Mouse (Mus musculus) ES-Bruce4 (cell line): ENCODE data around the gene Zfp747. TPM values are rescaled to one million over a fixed set of nuclear protein-coding genes. Genes with fewer than 3 reads are reported as not detected.
A peak's percentile ranks its signal among the peaks of the same experiment; 100 is the strongest.
"Not testable (repeated sequence)": the region's sequence is repeated elsewhere in the genome, so short reads cannot be mapped to it uniquely, and the experiment has no call there.

ENCODE experiments used
- H3K27ac ChIP-seq: 2 replicates; pipeline ENCODE4 v1.5.1; 2012; ENCODE audit warnings: low read length, inconsistent platforms; ENCODE audit not compliant: insufficient read depth
- H3K27me3 ChIP-seq: 2 replicates; pipeline ENCODE4 v1.6.1; 2012; ENCODE audit warnings: mild to moderate bottlenecking, low read length, inconsistent platforms; ENCODE audit not compliant: control insufficient read depth, poor library complexity, insufficient read depth, severe bottlenecking
- H3K36me3 ChIP-seq: 2 replicates; pipeline ENCODE4 v1.6.1; 2012; ENCODE audit warnings: inconsistent platforms, mild to moderate bottlenecking, low read length, moderate library complexity; ENCODE audit not compliant: control insufficient read depth, poor library complexity, insufficient read depth, severe bottlenecking
- H3K4me1 ChIP-seq: one replicate; pipeline ENCODE4 v1.8.1; 2011; ENCODE audit warnings: low read length; ENCODE audit not compliant: control insufficient read depth, insufficient read depth
- H3K4me3 ChIP-seq: 2 replicates; pipeline ENCODE4 v1.5.1; 2011; ENCODE audit warnings: low read depth, mild to moderate bottlenecking, low read length
- H3K9ac ChIP-seq: 2 replicates; pipeline ENCODE4 v1.6.1; 2012; ENCODE audit warnings: low read depth, mild to moderate bottlenecking, inconsistent platforms; ENCODE audit not compliant: poor library complexity, severe bottlenecking
- H3K9me3 ChIP-seq: replicated peaks from 2 replicates; pipeline ENCODE4 v1.6.1; 2012; ENCODE audit warnings: mild to moderate bottlenecking, low read length, inconsistent platforms; ENCODE audit not compliant: control insufficient read depth, poor library complexity, insufficient read depth, severe bottlenecking
- CTCF ChIP-seq: IDR thresholded peaks from one replicate; pipeline ENCODE4 v1.8.1; 2011; ENCODE audit warnings: low read depth, low read length
- EP300 ChIP-seq: IDR thresholded peaks from 2 replicates; pipeline ENCODE4 v1.6.1; 2011; ENCODE audit warnings: low read depth, low read length; ENCODE audit not compliant: insufficient read depth
- POLR2A ChIP-seq: IDR thresholded peaks from one replicate; pipeline ENCODE4 v1.8.1; 2011; ENCODE audit warnings: low read length; ENCODE audit not compliant: insufficient read depth
- polyA plus RNA-seq: library from polyadenylated mRNA; stranded (reverse); fragments of >200 nt; gene quantifications from 2 replicates; pipeline ENCODE4 v1.2.4, GENCODE M21; 2011; ENCODE audit warnings: low read depth; ENCODE audit not compliant: missing spikeins, insufficient read depth, insufficient read length

Zfp747 gene
- polyA plus RNA-seq, 1 experiment: 7.5 TPM

GRCm38 (mm10) chr7:127406002-127406987 lies 30.4 kb upstream of the Zfp747 start, which contains the start of gene Zfp764:
Zfp764 (minus strand) TSS chr7:127406822.
- peak within 1 kb of the TSS; percentile 64 for H3K9ac ChIP-seq

GRCm38 (mm10) chr7:127404101-127404500 lies 28.3 kb upstream of the Zfp747 start:
- not testable (repeated sequence) for H3K9me3 ChIP-seq, H3K27me3 ChIP-seq, H3K27ac ChIP-seq, H3K4me3 ChIP-seq, H3K4me1 ChIP-seq, H3K9ac ChIP-seq, H3K36me3 ChIP-seq

More at GRCm38 (mm10) chr7:127406002-127406987, 30.4 kb upstream of the Zfp747 start, which contains the start of gene Zfp764:
- H3K4me1 ChIP-seq, H3K9me3 ChIP-seq, H3K27ac ChIP-seq, H3K36me3 ChIP-seq, H3K27me3 ChIP-seq: not testable (repeated sequence)
- peak within 1 kb of the TSS; percentile 69 for H3K4me3 ChIP-seq
- TF ChIP-seq CTCF (peak; percentile 58), POLR2A (peak; percentile 31)

GRCm38 (mm10) chr7:127402980-127403379 lies 27.1 kb upstream of the Zfp747 start:
- no peak overlapping the region for H3K9ac ChIP-seq
- no peak overlapping the region for H3K27ac ChIP-seq
- no peak overlapping the region for H3K4me3 ChIP-seq
- no peaks in the 10 kb centered on the region for H3K4me1 ChIP-seq
- no peaks in the 10 kb centered on the region for H3K27me3 ChIP-seq
- no peaks in the 10 kb centered on the region for H3K36me3 ChIP-seq
- H3K9me3 ChIP-seq: no peaks in the 10 kb centered on the region
- peak; percentile 52 for TF ChIP-seq CTCF
- no peak for TF ChIP-seq EP300

- no peak overlapping the region for H3K9ac ChIP-seq
- H3K27me3 ChIP-seq: no peaks in the 10 kb centered on the region
- no peak overlapping the region for H3K4me3 ChIP-seq
- H3K4me1 ChIP-seq: no peaks in the 10 kb centered on the region
- TF ChIP-seq CTCF (no peak), POLR2A (no peak), EP300 (no peak)
- no peaks in the 10 kb centered on the region for H3K9me3 ChIP-seq
- no peaks in the 10 kb centered on the region for H3K36me3 ChIP-seq
- H3K27ac ChIP-seq: no peak overlapping the region
These were observed 24.5 kb upstream of the Zfp747 start for GRCm38 (mm10) chr7:127400355-127400754.

GRCm38 (mm10) chr7:127393944-127394333 lies 18.1 kb upstream of the Zfp747 start:
- Histone ChIP-seq H3K9ac (peak overlapping the region; percentile 48), H3K27me3 (no peaks in the 10 kb centered on the region), H3K27ac (no peak overlapping the region), H3K4me3 (peak overlapping the region; percentile 75), H3K4me1 (peaks cover 2% of the 10 kb centered on the region), H3K9me3 (no peaks in the 10 kb centered on the region), H3K36me3 (no peaks in the 10 kb centered on the region; the same call in 1 of the 2 replicates)
- TF ChIP-seq POLR2A (no peak), EP300 (no peak), CTCF (no peak)

GRCm38 (mm10) chr7:127393157-127393943 lies 17.5 kb upstream of the Zfp747 start, which contains the start of gene E430018J23Rik:
E430018J23Rik (minus strand) TSS chr7:127393629.
- TF ChIP-seq EP300 (0 out of 2 replicates have a peak, but pooled peaks have one; percentile 16), CTCF (no peak), POLR2A (peak; percentile 62)
- no peak within 1 kb of the TSS for H3K27ac ChIP-seq
- no peaks in the 10 kb centered on the region for H3K27me3 ChIP-seq
- peak within 1 kb of the TSS; percentile 97 for H3K4me3 ChIP-seq
- no peaks in the 10 kb centered on the region for H3K9me3 ChIP-seq
- peaks cover 2% of the 10 kb centered on the region for H3K4me1 ChIP-seq
- peak within 1 kb of the TSS; percentile 59 for H3K9ac ChIP-seq
- H3K36me3 ChIP-seq: no peaks in the 10 kb centered on the region; the same call in 1 of the 2 replicates
